Comparison of ENCODE assay signal across 22 mouse cellular contexts in genomic region chr7:45723781-45724180, GRCm38 (mm10). TPM values are rescaled to one million over a fixed set of nuclear protein-coding genes. Genes with fewer than 3 reads are reported as not detected.
"Had no signal": no experiment of that assay in that cellular context is flagged by ENCODE, and none has a peak within 500 bp of the region (broad histone marks: within the 10 kb centered on the region; RNA-seq: fewer than 3 reads in every experiment).

No protein-coding gene starts in this region.

- H3K4me2 ChIP-seq: lung, embryonic 15.5 days; midbrain, embryonic 11.5 days; midbrain, embryonic 13.5 days; midbrain, embryonic 15.5 days; neural tube, embryonic 12.5 days; stomach, embryonic 15.5 days had no signal

- H3K27ac ChIP-seq: lung, embryonic 15.5 days; macrophage; midbrain, embryonic 13.5 days; midbrain, embryonic 15.5 days; neural tube, embryonic 12.5 days; stomach, embryonic 15.5 days; stomach, postnatal 0 days had no signal

- ATAC-seq: liver, postnatal 0 days; lung, postnatal 0 days; midbrain, embryonic 13.5 days; midbrain, embryonic 15.5 days had no signal

- DNase-seq: liver, postnatal 0 days; lung, adult 2 months; lung, postnatal 14 days; lung, postnatal 36 days; right cerebral cortex, postnatal 14 days; thymus, adult 2 months; thymus, postnatal 25 days; thymus, postnatal 4 days had no signal

- H3K9ac ChIP-seq: liver, postnatal 0 days; lung, embryonic 15.5 days; midbrain, embryonic 13.5 days; midbrain, embryonic 15.5 days; neural tube, embryonic 12.5 days; stomach, embryonic 15.5 days had no signal

- H3K27me3 ChIP-seq: lung, embryonic 15.5 days; megakaryocyte, embryonic 14.5 days; midbrain, embryonic 13.5 days; midbrain, embryonic 15.5 days; neural tube, embryonic 12.5 days; stomach, embryonic 15.5 days had no signal

- H3K4me3 ChIP-seq: lung, embryonic 15.5 days; megakaryocyte, embryonic 14.5 days; midbrain, embryonic 13.5 days; midbrain, embryonic 15.5 days; neural tube, embryonic 12.5 days; stomach, embryonic 15.5 days had no signal

- H3K9me3 ChIP-seq: lung, embryonic 15.5 days; megakaryocyte, embryonic 14.5 days; midbrain, embryonic 13.5 days; midbrain, embryonic 15.5 days; neural tube, embryonic 12.5 days; stomach, embryonic 15.5 days had no signal

RNA-seq across cellular contexts. Expression of gene Spaca4, which starts 1.8 kb away (rescaled TPM):
- polyA plus RNA-seq: liver, postnatal 0 days; lung, adult 2 months; lung, embryonic 15.5 days; lung, postnatal 0 days; macrophage; midbrain, embryonic 11.5 days; midbrain, embryonic 13.5 days; midbrain, embryonic 15.5 days; midbrain, postnatal 0 days; neural tube, embryonic 12.5 days; neural tube, embryonic 14.5 days; spleen, adult 2 months; stomach, embryonic 15.5 days; thymus, adult 2 months; urinary bladder, adult 2 months had no signal

RNA-seq across cellular contexts. Expression of gene Fam83e, which starts 2.8 kb away (rescaled TPM):
- polyA plus RNA-seq: macrophage had no signal
